Mouse (Mus musculus) hindbrain, embryonic 14.5 days (tissue): Measurements from ENCODE around the gene Gabrq. TPM values are rescaled to one million over a fixed set of nuclear protein-coding genes. Genes with fewer than 3 reads are reported as not detected.

Experiments used
- ATAC-seq: fragments of 200-750 bp; cut with Nextera tagmentation; 2 replicates; pipeline ENCODE4 v1.8.0; 2017; ENCODE audit warnings: moderate number of reproducible peaks, mild to moderate bottlenecking, moderate TSS enrichment, moderate library complexity; ENCODE audit not compliant: low FRiP score
- DNase-seq: peaks from one replicate; pipeline ENCODE4 v3.0.0-alpha.2; 2015; ENCODE audit warnings: low spot score
- H3K27ac ChIP-seq: fragments of 300-500 bp; sonication (generic); 2 replicates; pipeline ENCODE4 v1.5.1; 2014; ENCODE audit warnings: mild to moderate bottlenecking, moderate library complexity
- H3K27me3 ChIP-seq: fragments of 300-500 bp; sonication (generic); 2 replicates; pipeline ENCODE4 v1.6.1; 2014; ENCODE audit warnings: mild to moderate bottlenecking, low read length, mixed read lengths; ENCODE audit not compliant: control insufficient read depth, insufficient read depth
- H3K36me3 ChIP-seq: fragments of 300-500 bp; sonication (generic); replicated peaks from 2 replicates; pipeline ENCODE4 v1.6.1; 2014; ENCODE audit not compliant: control insufficient read depth, insufficient read depth
- H3K4me1 ChIP-seq: fragments of 300-500 bp; sonication (generic); replicated peaks from 2 replicates; pipeline ENCODE4 v1.6.1; 2014; ENCODE audit warnings: antibody characterized with exemption, low read length, mixed read lengths; ENCODE audit not compliant: control insufficient read depth, insufficient read depth
- H3K4me2 ChIP-seq: fragments of 300-500 bp; sonication (generic); replicated peaks from 2 replicates; pipeline ENCODE4 v1.6.1; 2014; ENCODE audit warnings: mild to moderate bottlenecking, moderate library complexity
- H3K4me3 ChIP-seq: fragments of 300-500 bp; sonication (generic); replicated peaks from 2 replicates; pipeline ENCODE4 v1.5.1; 2014; ENCODE audit warnings: mild to moderate bottlenecking, low read length
- H3K9ac ChIP-seq: fragments of 300-500 bp; sonication (generic); 2 replicates; pipeline ENCODE4 v1.6.1; 2014
- H3K9me3 ChIP-seq: fragments of 300-500 bp; sonication (generic); 2 replicates; pipeline ENCODE4 v1.6.1; 2016; ENCODE audit warnings: low read length; ENCODE audit not compliant: control insufficient read depth
- WGBS: fragments of 180-500 bp; shearing (Covaris S2); extraction: QIAGEN DNeasy Blood & Tissue Kit; methylation state at CpG from one replicate; pipeline ENCODE4 v1.1.7; 2014; 5-methylcytosine and 5-hydroxymethylcytosine counted together
- polyA plus RNA-seq: library from polyadenylated mRNA; unstranded; fragments of >200 nt; fragmentation: Nextera tagmentation; extraction: Ambion mirVana; gene quantifications from 2 replicates; pipeline ENCODE4 v1.2.1, GENCODE M21; 2014

Gabrq gene
- polyA plus RNA-seq = 3.8 and 6.4 TPM in 2 replicates

DNA sequence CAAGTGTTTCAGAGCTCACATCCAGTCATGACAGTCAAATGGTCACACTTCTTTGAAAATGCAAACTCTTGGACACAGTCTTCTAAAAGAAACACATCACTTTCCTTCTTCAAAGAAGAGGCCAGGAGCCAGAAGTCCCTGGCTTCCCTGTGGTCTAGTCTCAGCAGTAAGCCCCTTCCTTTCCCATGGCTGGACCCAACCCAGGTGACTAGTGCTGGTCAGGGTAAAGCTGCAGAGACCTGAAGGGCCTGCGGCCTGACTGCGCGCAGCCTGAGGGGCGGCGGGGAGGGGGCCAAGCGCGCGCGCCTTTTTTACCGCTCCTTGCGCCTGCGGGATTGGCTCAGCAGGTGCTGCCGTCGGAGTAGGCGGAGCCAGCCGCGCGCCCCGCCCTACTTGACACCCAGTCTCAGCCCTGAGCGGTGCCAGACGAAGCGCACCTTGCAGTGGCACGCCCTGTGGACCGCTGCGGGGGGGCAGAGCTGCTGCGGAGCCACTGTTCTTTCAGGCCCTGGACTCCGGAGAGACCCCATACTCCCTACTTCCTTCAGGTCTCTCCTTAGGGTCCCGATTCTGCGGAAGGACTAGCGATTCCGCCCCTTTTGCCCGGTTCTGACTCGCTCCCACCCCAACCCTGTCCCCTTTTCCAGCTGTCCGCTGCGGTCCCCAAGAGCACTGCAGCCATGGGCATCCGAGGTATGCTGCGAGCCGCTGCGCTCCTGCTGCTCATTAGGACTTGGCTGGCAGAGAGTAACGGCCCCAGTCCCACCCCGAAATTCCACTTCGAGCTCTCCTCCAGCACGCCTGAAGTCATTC, at the start of gene Gabrq:
Gabrq (plus strand) TSS at position 403 of the 813 bp plus-strand sequence.
- WGBS = 18% methylated on average over 42 of the region's 43 CpGs
- DNase-seq = peak; percentile 27
- Histone ChIP-seq H3K9me3 (no peaks in the 10 kb centered on the region), H3K4me3 (peak within 1 kb of the TSS; percentile 42), H3K4me2 (peak within 1 kb of the TSS; percentile 74), H3K27ac (no peak within 1 kb of the TSS), H3K4me1 (no peaks in the 10 kb centered on the region), H3K9ac (peak within 1 kb of the TSS; percentile 36; the same call in 1 of the 2 replicates), H3K36me3 (no peaks in the 10 kb centered on the region), H3K27me3 (no peaks in the 10 kb centered on the region; the same call in 1 of the 2 replicates)
- ATAC-seq = peak; percentile 85

DNA sequence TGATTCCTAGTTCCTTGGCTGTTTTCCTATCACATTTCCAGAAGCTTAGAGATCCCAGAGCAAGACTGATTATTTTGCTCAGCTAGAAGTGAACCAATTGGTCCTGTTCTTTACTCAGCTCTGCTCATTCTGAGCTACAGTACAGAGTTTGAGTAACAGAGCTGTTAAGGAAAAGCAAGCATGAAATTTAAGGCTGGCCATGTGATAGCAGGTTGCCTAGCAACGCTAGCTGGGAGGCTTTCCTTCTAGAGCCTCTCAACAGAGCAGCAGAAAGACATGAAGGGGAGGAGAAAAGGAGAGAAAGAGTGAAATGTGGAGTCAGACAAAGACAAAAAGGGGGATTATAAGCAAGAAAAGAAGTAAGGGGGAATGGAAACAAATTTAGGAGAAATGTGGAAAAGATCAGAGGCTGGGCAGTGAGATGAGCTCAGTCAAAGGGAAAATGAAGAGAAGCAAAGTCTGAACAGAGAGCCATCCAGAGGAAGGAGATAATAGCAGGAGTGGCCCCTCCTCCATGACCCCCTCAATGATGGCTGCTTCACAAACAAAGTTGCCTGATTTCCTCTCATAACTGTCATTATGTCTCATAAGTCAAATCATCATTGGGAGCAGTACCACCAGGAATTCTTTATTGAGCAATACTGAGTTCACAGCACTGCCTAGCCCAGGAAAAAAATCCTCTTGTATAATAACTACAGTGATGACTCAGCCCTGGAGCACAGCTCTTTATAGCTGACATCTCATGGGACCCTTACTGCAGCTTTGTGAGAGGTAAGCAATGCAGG, 36.0 kb upstream of the Gabrq start:
- Histone ChIP-seq H3K36me3 (no peaks in the 10 kb centered on the region), H3K9ac (no peak overlapping the region), H3K27ac (peak overlapping the region; percentile 59), H3K4me2 (no peak overlapping the region), H3K4me1 (peaks cover 4% of the 10 kb centered on the region; the same call in 1 of the 2 replicates), H3K27me3 (no peaks in the 10 kb centered on the region), H3K9me3 (no peaks in the 10 kb centered on the region), H3K4me3 (no peak overlapping the region)
- DNase-seq = peak; percentile 63
- 45% methylated on average over 1 of the region's 1 CpGs for WGBS
- ATAC-seq = peak; percentile 94

DNA sequence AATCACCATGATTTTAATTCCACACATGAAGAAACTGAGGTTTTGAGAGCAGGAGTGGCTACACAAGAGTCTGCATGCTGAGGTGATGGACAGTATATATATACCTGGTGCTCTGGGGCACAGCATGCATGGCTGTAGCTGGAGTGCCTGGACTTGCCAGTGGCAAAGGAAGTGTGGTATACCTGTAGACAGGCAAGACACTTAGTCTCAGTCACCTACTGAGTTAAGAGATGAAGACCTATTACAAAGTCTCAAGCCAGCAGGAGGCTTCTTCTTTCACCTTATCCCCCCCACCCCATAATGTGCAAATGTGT, 35.5 kb upstream of the Gabrq start:
- Histone ChIP-seq H3K36me3 (no peaks in the 10 kb centered on the region), H3K9me3 (no peaks in the 10 kb centered on the region), H3K4me2 (no peak overlapping the region), H3K27me3 (no peaks in the 10 kb centered on the region), H3K4me3 (no peak overlapping the region), H3K27ac (peak overlapping the region; percentile 59; the same call in 1 of the 2 replicates), H3K4me1 (peaks cover 4% of the 10 kb centered on the region; the same call in 1 of the 2 replicates), H3K9ac (no peak overlapping the region)
- no peak for ATAC-seq
- DNase-seq = no peak

DNA sequence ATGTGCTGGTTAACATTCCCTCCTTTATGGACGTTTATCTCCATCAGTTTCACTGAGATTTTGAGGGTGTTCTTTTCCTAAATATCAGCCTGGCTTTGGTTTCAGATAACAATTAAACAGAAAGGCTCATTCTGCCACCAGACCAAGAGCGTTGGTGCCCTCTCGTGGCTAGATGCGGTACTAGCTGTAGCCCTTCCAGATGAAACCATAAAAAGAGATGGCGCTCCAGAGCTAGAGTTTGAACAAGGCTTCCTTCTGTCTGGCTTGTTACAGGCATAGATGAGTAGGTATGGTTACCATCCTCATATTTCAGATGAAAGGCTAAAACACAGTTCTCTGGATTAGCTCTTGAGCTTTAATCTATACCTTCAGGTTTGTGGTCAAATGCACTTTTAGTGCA, 5.4 kb upstream of the Gabrq start:
- Histone ChIP-seq H3K27ac (no peak overlapping the region), H3K9ac (no peak overlapping the region), H3K36me3 (no peaks in the 10 kb centered on the region), H3K4me1 (no peaks in the 10 kb centered on the region), H3K4me2 (no peak overlapping the region), H3K9me3 (no peaks in the 10 kb centered on the region), H3K27me3 (no peaks in the 10 kb centered on the region), H3K4me3 (no peak overlapping the region)
- DNase-seq (peak; percentile 91), ATAC-seq (peak; percentile 46; the same call in 1 of the 2 replicates)
- 8% methylated on average over 5 of the region's 5 CpGs for WGBS

DNA sequence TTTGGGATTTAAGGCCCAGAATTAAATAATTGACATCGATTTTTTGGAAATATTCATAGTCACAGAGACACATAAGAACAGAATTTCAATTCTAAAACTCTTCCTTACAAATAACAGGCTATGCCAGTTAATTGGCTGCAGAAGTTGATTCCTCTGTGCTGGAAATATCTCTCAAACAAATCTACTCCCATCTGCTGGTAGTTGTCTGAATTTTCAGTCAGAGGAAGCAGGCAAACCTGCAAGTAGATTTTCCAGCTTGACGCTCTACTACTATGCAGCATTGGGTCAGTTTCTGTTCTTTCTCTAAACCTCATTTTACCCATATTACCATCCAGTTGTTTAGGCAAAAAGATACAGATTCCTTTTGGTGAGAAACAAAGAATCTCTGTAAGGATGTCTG, 1.7 kb upstream of the Gabrq start:
- ATAC-seq = no peak
- Histone ChIP-seq H3K27me3 (no peaks in the 10 kb centered on the region; the same call in 1 of the 2 replicates), H3K4me3 (no peak overlapping the region), H3K27ac (no peak overlapping the region), H3K36me3 (no peaks in the 10 kb centered on the region), H3K4me2 (no peak overlapping the region), H3K4me1 (no peaks in the 10 kb centered on the region), H3K9me3 (no peaks in the 10 kb centered on the region), H3K9ac (no peak overlapping the region)
- no peak for DNase-seq
- WGBS = 76% methylated on average over 2 of the region's 2 CpGs

DNA sequence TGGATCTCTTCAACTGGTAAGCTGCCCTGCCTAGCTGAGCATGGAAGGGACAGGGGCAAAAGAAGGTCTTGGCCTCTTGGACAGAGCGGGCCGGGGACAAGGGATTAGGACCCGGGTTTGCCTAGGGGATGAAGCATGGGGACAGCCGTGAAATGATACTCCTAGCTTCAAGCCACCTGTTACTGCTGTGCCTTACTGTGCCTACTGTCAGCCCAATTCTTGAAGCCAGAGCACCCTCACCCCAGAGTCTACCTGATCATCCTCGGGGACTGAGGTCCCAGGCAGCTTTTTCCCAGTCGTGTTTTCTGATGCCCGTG, 569 bp downstream of the Gabrq start:
- 0 out of 2 replicates have a peak overlapping the region, but pooled peaks have one; percentile 36 for H3K9ac ChIP-seq
- DNase-seq (no peak), ATAC-seq (peak; percentile 68)
- no peak overlapping the region for H3K27ac ChIP-seq
- H3K4me2 ChIP-seq = peak overlapping the region; percentile 74
- H3K27me3 ChIP-seq = no peaks in the 10 kb centered on the region; the same call in 1 of the 2 replicates
- no peaks in the 10 kb centered on the region for H3K36me3 ChIP-seq
- no peaks in the 10 kb centered on the region for H3K9me3 ChIP-seq
- peak overlapping the region; percentile 42 for H3K4me3 ChIP-seq
- WGBS = 53% methylated on average over 7 of the region's 7 CpGs
- H3K4me1 ChIP-seq = no peaks in the 10 kb centered on the region

Other genes with a start within 250 kb of the Gabrq start
- 30.2 and 34.2 TPM in 2 replicates for gene Gabra3, start 168.3 kb upstream of the Gabrq start, polyA plus RNA-seq
- gene Cetn2, start 93.2 kb downstream of the Gabrq start, polyA plus RNA-seq = 78.6 and 81.5 TPM in 2 replicates
- 51.0 and 58.6 TPM in 2 replicates for gene Nsdhl, start 93.4 kb downstream of the Gabrq start, polyA plus RNA-seq
- 1.2 and 1.4 TPM in 2 replicates for gene Zfp185, start 162.2 kb downstream of the Gabrq start, polyA plus RNA-seq
- not detected in 2 replicates for gene Pnma5, start 211.9 kb downstream of the Gabrq start, polyA plus RNA-seq
- 2.8 and 4.4 TPM in 2 replicates for gene Pnma3, start 239.6 kb downstream of the Gabrq start, polyA plus RNA-seq